Mouse (Mus musculus): ENCODE measurements around the gene Eri2.

The Eri2 gene

DNA sequence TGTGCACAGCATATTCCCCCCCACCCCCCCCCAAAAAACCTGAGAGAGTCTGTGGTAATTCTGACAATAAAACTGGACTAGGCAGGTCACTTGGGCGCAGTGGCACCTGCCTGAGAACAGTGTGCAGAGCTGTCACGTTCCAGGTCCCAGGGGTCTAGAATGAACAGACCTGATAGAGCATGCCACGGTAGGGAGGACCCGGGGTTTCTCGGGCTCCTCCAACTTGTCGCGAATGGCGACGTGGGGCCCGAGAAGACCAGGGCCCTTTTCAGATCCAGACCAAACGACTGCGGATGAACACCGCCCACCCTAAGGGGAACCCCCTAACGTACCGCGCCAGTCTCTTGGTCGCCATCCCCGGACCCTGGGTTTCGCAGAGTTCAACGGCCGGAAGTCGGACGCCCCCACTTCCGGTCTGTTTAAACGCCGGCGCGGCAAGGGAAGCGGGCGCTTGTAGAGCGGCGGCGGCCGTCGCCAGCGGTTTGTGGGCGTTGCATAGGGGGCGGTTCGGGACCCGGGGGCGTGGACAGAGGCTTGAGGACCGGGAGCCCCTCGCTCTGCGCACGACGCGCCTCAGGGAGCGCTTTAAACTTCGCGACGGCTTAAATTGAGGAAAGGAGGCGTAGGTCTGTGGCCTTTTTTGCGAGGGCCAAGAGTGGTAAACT, at the start of gene Eri2, which contains the start of gene Rexo5:
Gene Eri2 (minus strand): TSS at position 473 of the 665 bp plus-strand sequence.
Gene Rexo5 (plus strand): TSS at position 421 of the 665 bp plus-strand sequence.
- in situ Hi-C loops (cut with MboI, MseI), result no loop called here

DNA sequence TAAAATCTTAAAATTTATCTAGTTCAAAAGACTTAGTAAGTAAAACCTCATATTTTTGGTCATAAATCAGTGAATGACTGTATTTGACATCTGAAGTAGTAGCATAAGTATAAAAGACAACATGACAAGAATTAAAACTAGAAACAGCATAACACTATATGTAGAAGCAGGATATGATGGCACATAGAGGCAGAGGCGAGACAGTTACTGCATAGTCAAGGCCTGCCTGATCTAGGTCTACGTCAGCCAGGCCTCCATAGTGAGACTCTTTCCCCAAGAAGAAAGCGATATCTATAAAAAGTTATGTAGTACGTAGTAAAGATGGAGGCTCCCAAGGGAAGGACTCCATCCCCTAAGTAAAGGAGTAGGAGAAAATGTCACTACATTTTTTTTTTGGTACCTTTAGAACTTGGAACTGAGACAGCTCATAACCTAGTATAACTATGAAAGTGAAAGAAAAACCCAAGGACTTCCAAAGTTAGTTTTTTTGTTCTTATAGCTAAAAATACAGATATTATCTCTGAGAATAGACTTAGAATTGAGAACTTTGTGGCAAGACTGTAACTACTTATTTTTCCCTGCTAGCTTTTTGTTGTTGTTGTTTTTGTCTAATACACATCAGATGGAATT, 48.1 kb upstream of the Eri2 start:
- in situ Hi-C loops (cut with MboI, MseI), result loop anchor here (10.0 to 25.0 kb wide), 2 partner anchors 283 to 795 kb away; partner anchors contain the start of gene Uqcrc2

DNA sequence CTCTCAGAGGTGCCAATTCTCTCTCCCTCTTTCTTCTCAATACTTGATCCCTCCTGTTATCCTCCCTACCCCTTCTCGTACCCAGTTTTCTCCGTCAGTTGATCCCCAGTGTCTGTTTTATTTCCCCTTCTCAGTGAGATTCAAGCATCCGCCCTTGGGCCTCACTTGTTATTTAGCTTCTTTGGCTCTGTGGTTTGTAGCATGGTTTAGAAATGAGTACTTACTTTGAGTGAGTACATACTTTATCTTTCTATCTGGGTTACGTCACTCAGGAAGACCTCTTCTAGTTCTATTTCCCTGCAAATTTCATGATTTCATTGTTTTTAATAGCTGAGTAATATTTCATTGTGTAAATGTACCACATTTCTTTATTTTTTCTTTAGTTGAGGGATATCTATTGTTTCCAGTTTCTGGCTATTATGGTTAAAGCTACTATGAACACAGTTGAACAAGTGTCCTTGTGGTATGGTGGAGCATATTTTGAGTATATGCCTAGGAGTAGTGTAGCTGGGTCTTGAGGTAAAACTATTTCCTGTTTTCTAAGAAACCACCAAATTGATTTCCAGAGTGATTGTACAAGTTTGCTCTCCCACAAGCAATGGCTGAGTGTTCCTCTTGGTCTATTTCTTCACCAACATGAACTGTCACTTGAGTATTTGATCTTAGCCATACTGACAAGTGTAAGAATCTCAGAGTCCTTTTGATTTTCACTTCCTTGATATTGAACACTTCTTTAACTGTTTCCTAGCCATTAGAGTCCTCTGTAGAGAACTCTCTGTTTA, 42.3 kb upstream of the Eri2 start:
- in situ Hi-C loops (cut with MboI, MseI), result loop anchor here (5.0 to 25.0 kb wide), 2 partner anchors 34 to 801 kb away; partner anchors contain the start of gene Uqcrc2

DNA sequence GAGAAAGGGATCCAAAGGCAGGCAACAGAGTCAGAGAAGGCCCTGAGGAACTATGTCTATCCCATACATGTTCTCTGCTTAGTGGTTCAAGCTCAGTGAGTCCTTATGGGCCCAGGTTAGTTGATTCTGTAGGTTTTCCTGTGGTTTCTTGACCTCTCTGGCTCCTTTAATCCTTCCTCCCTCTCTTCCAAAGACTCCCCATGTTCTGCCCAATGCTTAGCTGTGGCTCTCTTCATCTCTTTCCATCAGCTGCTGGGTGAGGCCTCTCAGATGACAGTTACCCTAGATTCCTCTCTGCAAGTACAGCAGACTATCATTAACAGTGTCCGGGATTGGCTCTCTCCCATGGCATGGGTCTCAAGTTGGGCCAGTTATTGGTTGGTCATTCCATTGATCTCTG, 41.5 kb upstream of the Eri2 start:
- in situ Hi-C loops (cut with MboI, MseI), result loop anchor here (5.0 to 25.0 kb wide), 2 partner anchors 33 to 802 kb away; partner anchors contain the start of gene Uqcrc2

DNA sequence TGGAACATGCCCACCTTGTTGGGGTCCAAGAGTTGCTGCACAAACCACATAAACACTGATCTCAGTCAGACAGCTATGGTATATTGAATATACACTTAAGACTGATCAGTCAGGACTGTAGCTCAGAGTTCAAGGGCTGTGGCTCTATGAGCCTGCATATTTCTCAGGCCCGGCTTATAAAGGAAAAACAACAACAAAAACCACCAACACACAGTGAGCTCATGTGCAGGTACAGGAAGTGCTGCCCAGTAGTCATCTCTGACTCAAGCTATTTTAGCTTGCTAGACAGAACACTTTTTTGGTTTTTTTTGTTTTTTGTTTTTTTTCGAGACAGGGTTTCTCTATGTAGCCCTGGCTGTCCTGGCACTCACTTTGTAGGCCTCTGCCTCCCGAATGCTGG, 14.9 kb upstream of the Eri2 start:
- in situ Hi-C loops (cut with MboI, MseI), result no loop called here

DNA sequence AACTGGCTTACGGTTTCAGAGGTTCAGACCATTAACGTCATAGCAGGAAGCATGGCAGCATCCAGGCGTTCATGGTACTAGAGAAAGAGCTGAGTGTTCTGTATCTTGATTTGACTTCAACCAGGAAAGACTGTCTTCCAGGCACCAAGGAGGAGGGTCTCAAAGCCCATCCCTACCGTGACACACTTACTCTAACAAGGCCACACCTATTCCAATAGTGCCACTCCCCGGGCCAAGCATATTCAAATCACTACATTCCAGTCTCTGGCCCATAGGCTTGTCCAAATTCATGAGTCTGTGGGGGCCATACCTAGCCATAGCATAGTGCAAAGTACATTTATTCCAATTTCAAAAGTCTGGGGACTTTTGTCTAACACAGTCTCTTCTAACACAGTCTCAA, 13.5 kb upstream of the Eri2 start:
- in situ Hi-C loops (cut with MboI, MseI), result no loop called here

DNA sequence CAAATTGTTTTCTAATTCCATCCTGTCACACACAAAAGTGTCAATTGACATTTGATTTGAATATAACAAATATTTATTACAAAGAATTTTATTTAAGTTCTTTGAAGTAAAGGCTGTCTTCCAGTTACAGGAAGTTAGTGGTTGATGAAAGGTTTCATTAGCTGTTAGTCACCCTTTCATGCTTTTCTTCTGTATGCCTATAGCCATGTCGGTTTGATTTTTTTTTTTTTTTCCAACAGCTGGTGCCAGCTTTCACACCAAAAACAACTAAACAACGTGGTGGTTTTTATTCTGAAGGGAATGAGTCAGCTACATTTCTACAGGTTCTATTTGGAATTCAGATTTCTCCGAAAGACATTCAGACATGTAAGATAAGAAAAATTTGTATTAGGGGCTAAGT, 7.1 kb upstream of the Eri2 start:
- in situ Hi-C loops (cut with MboI, MseI), result loop anchor here (5.0 kb wide), 1 partner anchor 36 kb away; no protein-coding TSS in a partner anchor

DNA sequence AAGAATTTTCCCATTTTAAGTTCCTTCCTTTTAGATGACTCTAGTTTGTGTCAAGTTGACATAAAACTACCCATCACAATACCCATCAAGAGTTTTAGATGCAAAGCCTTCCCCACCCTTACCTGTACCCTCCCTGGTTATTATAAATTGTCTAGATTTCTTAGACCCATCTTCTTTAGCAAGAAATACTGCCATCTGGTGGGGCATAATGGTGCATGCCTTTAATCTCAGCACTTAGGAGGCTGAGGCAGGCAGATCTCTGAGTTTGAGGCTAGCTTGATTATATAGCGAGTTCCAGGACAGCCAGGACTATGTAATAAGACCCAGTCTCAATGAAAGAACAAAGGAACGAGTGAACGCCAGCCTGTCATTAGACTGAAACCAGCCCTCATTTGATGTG, 6.6 kb upstream of the Eri2 start:
- in situ Hi-C loops (cut with MboI, MseI), result loop anchor here (5.0 kb wide), 1 partner anchor 37 kb away; no protein-coding TSS in a partner anchor

DNA sequence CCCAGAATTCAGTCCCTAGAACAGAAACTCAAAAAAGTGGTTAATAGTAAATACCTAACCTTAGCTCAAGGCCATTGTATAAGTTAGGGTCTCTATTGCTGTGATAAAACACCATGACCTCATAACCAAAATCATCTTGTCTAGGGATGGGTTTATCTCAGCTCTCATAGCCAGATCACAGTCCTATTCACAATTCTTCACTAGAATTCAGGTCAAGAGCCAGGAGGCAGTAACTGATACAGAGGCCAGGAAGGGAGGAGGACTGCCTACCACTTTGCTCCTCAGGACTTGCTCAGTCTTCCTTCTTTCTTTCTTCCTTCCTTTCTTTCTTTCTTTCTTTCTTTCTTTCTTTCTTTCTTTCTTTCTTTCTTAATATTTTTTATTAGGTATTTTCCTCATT, 1.5 kb upstream of the Eri2 start:
- in situ Hi-C loops (cut with MboI, MseI), result no loop called here

DNA sequence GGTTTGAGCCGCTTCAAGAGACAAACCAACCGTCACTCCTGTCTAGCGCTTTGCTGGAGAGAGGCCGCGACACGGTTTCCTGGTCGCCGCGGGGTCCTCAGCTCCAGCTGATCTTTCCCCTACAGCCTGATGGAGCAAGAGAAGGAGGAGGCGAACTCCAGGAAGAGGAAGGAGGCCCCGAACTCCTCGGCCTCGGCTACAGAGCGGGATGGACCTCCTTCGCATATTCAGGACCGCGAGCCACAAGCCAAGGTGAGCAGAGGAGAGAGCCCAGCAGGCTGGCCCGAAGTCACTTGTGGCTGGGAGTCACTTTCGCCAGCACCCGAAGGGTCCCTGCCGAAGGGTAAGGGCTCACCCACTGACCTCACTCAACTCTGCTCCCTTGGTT, 387 bp upstream of the Eri2 start:
- in situ Hi-C loops (cut with MboI, MseI), result no loop called here

DNA sequence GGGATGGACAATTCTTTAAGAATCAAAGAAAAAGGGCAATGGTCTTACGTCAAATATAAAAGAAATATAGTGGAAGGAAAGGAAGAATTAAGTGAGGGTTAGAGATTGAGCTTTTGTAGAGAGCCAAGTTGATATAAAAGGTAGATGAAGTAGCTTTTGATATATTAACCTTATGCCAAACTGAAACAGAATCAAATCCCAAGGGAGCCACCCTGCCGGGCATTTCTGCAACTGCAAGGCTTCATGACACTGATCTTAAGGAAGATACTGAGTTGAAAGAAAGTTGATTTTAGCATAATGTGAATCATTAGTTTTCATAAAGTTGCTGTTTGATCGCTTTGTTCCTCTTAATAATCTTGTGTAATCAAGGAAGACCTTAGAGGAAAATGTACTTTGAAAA, 4.8 kb downstream of the Eri2 start:
- in situ Hi-C loops (cut with MboI, MseI), result no loop called here

DNA sequence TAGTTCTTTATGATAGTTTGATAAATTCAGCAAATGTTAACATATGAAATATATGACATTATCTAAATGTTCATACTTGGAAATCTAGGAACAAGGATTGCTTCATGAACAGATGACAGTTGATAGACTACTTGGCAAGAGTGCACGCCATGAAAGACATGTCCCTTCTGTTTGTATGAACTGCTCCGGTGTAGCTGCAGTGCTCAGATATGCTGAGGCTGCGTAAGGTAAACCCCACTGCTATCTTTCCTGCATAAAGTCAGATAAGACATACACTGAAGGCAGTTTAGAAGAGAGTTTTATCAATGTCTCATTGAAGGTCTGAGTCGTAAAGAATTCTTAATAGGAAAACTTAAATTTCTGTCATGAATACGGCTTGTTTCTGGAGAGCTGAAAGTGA, 8.9 kb downstream of the Eri2 start:
- in situ Hi-C loops (cut with MboI, MseI), result no loop called here

DNA sequence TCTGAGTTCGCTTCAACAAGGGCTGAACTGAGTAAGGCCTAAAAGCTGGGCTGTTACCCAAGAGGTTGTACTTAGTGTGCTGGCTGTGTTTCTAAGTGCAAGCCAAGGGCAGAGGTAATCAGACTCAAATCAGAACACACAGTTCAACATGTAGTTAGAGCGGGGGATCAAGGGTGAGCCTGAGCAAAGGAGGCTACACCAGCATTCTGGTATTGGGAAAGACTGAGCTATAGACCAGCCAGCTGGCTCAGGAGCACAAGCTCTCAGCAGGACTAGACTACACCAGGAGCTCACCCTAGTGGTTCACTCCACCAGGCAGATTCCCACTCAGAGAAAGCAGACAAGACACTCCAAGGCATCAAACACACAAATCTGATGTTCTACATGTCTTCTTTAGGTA, 10.4 kb downstream of the Eri2 start:
- in situ Hi-C loops (cut with MboI, MseI), result no loop called here

DNA sequence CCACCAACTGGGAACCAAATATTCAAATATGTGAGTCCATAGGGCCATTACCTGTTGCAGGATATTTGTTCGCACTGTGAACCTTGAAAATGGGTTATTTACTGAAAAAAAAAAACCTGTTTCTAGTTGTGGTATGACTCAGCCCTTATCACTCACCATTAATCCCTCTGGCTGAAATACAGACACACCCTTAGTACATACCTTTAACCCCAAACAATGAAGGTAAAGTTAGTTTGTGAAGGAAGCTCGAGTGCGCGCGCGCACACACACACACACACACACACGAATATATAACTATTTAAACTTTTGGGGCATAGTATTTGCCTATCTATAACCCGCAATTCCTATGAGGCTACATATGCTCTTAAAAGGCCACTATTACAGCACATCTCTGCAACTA, 24.0 kb downstream of the Eri2 start:
- in situ Hi-C loops (cut with MboI, MseI), result no loop called here

DNA sequence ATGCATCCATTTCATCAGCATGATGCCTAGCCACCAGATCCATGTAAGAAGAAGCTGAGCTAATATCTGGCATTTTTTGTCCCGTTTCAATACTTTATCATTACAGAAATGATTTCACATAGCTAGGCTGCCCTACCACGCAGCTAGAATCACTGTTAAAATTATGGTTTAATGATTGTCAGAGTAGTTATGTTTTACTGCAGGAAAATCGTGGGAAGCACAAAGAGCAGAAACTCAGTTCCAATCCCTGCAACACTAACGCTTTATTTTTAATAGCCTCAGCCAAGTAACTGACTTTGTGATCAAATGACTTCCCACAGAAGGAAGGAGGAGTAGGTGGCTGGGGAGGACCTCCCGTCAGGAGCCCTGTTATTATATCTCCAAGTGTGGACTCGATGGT, 26.9 kb downstream of the Eri2 start:
- in situ Hi-C loops (cut with MboI, MseI), result no loop called here

DNA sequence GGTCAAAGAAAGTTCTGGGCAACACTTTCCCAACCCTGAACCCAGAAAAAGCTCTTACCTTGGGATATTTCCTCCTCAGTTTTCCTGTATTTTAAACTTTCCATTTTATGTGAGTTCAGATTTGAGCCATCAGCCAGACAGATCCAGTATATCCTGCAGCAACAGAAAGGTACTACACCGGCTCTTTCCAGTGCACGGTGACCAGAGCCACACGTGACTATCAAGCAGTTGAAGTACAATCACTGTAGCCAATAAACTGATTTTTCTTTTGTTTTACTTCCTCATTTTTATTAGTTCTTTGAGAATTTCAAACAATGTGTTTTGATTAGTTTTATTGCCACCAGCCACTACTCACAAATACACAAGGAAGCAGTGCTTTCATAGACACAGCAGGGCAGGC, 29.5 kb downstream of the Eri2 start:
- in situ Hi-C loops (cut with MboI, MseI), result no loop called here

DNA sequence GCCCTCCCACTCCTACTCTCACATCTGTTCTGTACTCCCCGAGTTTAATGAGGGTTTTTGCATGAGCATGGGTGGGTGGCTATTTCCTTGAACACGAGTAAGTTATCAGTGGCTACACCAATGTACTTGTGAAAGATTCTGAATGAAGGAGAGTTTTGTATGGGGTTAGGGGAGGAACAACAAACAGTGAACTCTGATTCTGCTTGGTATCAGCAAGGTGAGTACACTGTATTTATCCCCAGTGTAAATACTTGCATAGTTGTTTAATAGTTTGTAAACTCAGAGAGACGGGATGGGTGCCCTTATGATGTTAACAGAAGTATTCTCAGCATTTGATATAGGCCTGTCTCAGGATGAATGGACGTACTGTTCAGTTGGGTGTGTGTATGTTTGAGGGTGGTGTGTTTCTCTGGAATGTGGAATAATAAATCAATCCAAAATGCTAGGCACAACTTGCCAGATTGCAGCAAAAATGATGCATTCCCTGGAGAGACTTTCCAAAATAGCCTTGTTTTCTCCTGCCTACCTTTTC, 31.6 kb downstream of the Eri2 start:
- in situ Hi-C loops (cut with MboI, MseI), result no loop called here

DNA sequence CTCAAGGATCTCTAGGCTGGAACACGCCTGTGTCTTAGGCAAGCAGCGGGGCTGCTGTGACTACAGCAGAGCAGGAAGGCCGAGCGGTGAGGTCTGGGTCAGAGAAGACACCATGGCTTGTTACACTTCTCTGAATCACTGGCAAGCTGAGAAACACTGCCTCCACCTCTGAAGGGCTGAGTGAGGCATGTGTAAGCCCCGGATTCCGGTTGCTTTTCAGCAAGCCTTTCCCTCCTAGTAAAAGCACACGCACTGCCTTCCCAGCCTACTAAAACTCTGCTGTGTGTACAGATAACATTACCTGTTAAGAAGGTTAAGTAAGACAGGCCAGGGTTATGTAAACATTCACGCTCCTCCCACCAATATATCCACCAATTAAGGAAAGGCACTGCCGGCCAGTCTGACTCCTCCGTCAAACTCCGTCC, 33.3 kb downstream of the Eri2 start, which contains the start of gene Acsm3:
Gene Acsm3 (plus strand): TSS at position 397 of the 425 bp plus-strand sequence.
- in situ Hi-C loops (cut with MboI, MseI), result no loop called here

DNA sequence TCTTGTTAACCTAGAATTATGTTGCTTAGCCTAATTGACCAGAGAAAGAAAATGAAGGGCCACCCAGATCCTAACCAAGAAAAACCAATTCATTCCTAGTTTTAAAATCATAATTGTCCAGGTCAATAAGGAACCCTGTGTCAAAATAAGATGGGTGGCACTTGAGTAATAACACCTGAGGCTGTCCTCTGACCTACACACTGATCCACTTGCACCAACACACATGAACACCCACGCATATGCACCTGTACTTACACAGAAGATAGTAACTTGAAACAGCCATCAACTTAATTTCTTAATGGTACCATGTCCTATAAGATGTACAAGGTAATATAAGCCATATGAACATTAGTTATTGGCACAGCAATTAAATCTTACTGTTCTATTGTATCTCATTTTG, 40.2 kb downstream of the Eri2 start:
- in situ Hi-C loops (cut with MboI, MseI), result no loop called here

DNA sequence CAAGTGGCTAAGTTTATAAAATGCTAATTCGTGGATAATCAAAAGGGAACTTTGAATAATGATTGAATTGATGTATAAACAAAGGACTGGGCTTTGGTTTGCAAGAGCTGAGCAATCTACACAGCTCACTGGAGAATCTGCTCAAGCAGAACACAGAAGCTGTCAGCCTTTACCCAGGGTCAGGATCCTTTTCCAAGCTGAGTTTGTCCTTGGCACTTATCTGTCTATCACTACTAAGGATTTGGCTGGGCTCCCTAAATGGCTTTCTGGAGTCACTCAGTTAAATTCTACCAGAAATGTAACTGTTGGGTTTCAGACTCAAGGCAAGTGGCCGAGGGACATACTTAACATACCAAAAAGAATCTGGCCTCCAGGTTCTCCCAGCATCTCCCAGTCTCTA, 43.9 kb downstream of the Eri2 start:
- in situ Hi-C loops (cut with MboI, MseI), result no loop called here

DNA sequence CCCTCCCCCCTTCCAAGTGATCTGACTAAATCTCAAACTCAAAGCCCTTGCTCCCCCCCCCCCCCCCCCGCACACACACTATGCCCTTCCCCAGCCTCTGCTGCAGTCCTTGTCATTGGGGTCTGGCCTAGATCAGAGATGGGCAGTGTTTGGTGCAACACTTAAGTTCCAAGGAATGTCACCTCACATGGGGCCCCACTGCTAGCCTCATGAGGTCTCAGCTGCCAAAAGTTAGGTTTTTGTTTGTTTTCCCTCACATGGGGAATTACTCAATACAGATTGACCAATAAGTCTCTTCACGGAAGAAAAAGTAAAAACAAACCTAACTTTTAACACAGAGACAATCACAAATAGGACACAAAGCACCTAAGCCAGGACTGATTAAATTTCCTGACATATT, 45.1 kb downstream of the Eri2 start:
- in situ Hi-C loops (cut with MboI, MseI), result no loop called here

DNA sequence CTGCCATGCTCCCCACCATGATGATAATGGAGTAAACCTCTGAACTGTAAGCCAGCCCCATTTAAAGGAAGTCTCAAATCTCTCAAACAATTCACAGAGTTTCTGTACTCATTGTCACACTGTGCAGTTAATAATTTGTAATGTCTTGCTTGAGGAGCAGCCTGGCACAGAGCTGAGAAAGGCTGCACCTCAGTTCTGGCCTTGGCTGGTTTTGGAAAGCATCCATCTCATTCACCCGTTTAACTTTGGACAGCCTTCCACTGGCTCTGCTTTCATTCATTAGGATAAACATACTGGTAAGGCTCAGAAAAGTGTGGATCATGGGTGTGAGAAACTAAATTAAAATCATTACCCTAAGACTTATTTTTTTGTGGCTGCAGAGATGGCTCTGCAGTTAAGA, 48.0 kb downstream of the Eri2 start:
- in situ Hi-C loops (cut with MboI, MseI), result no loop called here
